Mouse (Mus musculus): ENCODE data around the gene H2afz.
"Not testable (repeated sequence)": the region's sequence is repeated elsewhere in the genome, so short reads cannot be mapped to it uniquely, and the experiment has no call there.

The H2afz gene

GRCm38 (mm10) chr3:137864124-137864987 lies at the start of gene H2afz:
H2afz (plus strand) TSS chr3:137864487.
- in situ Hi-C loops (cut with MboI, MseI) = no loop called here

- in situ Hi-C loops (cut with MboI, MseI) = no loop called here
Measured at GRCm38 (mm10) chr3:137818713-137819112, 45.6 kb upstream of the H2afz start.

GRCm38 (mm10) chr3:137820688-137821467 lies 43.4 kb upstream of the H2afz start:
- in situ Hi-C loops (cut with MboI, MseI) = no loop called here

- in situ Hi-C loops (cut with MboI, MseI) = no loop called here
Measured at GRCm38 (mm10) chr3:137823317-137823716, 41.0 kb upstream of the H2afz start.

GRCm38 (mm10) chr3:137827678-137828077 lies 36.6 kb upstream of the H2afz start:
- in situ Hi-C loops (cut with MboI, MseI) = no loop called here

GRCm38 (mm10) chr3:137831156-137831555 lies 33.1 kb upstream of the H2afz start:
- in situ Hi-C loops (cut with MboI, MseI) = no loop called here

GRCm38 (mm10) chr3:137833128-137833527 lies 31.2 kb upstream of the H2afz start:
- in situ Hi-C loops (cut with MboI, MseI) = no loop called here

- in situ Hi-C loops (cut with MboI, MseI) = no loop called here
Measured at GRCm38 (mm10) chr3:137833698-137834097, 30.6 kb upstream of the H2afz start.

- in situ Hi-C loops (cut with MboI, MseI) = no loop called here
Measured at GRCm38 (mm10) chr3:137836543-137836942, 27.7 kb upstream of the H2afz start.

- in situ Hi-C loops (cut with MboI, MseI) = no loop called here
Measured at GRCm38 (mm10) chr3:137838160-137838559, 26.1 kb upstream of the H2afz start.

GRCm38 (mm10) chr3:137842944-137843343 lies 21.3 kb upstream of the H2afz start:
- in situ Hi-C loops (cut with MboI, MseI) = no loop called here

- in situ Hi-C loops (cut with MboI, MseI) = no loop called here
Measured at GRCm38 (mm10) chr3:137844263-137844662, 20.0 kb upstream of the H2afz start.

- in situ Hi-C loops (cut with MboI, MseI) = no loop called here
Measured at GRCm38 (mm10) chr3:137846552-137846951, 17.7 kb upstream of the H2afz start.

GRCm38 (mm10) chr3:137848354-137848753 lies 15.9 kb upstream of the H2afz start:
- in situ Hi-C loops (cut with MboI, MseI) = no loop called here

GRCm38 (mm10) chr3:137849697-137850096 lies 14.6 kb upstream of the H2afz start:
- in situ Hi-C loops (cut with MboI, MseI) = no loop called here

- in situ Hi-C loops (cut with MboI, MseI) = no loop called here
Measured at GRCm38 (mm10) chr3:137851196-137851595, 13.1 kb upstream of the H2afz start.

GRCm38 (mm10) chr3:137853011-137853410 lies 11.3 kb upstream of the H2afz start:
- in situ Hi-C loops (cut with MboI, MseI) = not testable (repeated sequence)

GRCm38 (mm10) chr3:137855328-137855727 lies 9.0 kb upstream of the H2afz start:
- in situ Hi-C loops (cut with MboI, MseI) = no loop called here

- in situ Hi-C loops (cut with MboI, MseI) = no loop called here
Measured at GRCm38 (mm10) chr3:137856061-137856460, 8.2 kb upstream of the H2afz start.

GRCm38 (mm10) chr3:137860394-137861170 lies 3.7 kb upstream of the H2afz start:
- in situ Hi-C loops (cut with MboI, MseI) = no loop called here

- in situ Hi-C loops (cut with MboI, MseI) = no loop called here
Measured at GRCm38 (mm10) chr3:137861436-137861835, 2.9 kb upstream of the H2afz start.

GRCm38 (mm10) chr3:137862600-137862999 lies 1.7 kb upstream of the H2afz start:
- in situ Hi-C loops (cut with MboI, MseI) = no loop called here
